Mouse (Mus musculus) R1 (cell line): ENCODE measurements around the gene Syvn1.

Experiments used
- DNase-seq: peaks from one replicate; pipeline ENCODE4 v3.0.0-alpha.2; 2018; ENCODE audit warnings: low read depth, low spot score

The Syvn1 gene

DNA sequence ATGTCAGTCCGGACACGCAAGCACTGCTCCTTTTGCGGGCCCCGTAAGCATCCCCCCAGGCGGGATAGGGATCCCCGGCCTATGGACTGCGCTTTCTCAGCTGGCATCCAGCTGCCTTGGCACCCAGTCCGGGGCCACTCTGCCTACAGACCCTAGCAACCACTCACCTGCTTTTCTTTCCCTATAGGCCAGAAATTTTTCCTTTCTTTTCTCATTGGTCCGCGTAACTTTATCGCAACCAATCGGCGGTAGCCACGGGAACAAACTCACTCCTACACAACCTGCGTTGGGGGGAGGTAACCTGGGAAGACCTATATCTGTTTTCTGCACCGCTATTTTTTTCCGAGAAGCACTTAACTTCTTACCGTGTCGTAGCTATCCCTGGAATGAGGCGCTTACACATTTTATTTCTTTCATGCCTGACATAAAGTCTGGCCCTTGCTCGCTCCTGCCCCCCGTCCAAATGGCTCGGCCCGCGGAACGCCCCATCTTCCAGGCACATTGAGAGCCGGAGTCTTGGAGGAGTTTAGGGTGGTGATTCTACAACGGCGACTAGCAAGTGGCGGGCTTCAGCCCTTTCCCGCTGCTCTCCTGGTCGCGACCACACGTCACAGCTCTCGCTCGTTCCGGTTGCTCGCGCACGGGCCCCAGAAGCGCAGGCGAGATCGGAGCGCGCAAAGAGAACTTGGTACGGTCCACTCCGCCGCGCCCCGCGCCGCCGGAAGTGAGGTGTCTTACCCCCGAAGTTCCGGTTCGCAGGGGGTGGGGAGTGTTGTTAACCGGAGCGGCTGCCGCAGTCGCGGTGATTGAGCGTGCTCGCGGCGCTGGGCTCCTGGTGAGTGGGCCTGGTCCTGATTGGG, at the start of gene Syvn1:
Gene Syvn1 (plus strand): TSS at position 283 of the 860 bp plus-strand sequence.
- peak; percentile 98 for DNase-seq

GRCm38 (mm10) chr19:5998180-5998579, 48.2 kb upstream of the Syvn1 start:
- DNase-seq: peak; percentile 55

GRCm38 (mm10) chr19:5999969-6000368, 46.4 kb upstream of the Syvn1 start:
- DNase-seq: no peak

DNA sequence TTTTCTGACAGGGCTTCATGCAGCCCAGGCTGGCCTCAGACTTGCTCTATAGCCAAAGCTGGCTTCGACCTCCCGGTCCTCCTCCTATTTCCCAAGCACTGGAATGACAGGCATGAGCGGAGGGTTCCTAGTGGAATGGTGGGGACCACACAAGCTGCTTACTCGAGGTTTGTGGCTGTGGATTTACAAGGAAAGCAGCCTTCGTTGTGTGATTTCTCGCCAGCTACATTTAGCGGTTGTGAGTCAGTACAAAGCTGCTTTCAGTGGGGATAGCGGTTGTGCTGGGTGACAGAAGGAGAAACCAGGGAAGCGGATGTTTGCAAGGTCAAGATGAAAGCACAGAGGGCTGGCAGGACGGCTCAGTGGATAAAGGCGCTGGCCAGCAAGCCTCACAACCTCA, 40.8 kb upstream of the Syvn1 start:
- DNase-seq: no peak

- DNase-seq: no peak
These were observed 39.4 kb upstream of the Syvn1 start for GRCm38 (mm10) chr19:6007013-6007412.

DNA sequence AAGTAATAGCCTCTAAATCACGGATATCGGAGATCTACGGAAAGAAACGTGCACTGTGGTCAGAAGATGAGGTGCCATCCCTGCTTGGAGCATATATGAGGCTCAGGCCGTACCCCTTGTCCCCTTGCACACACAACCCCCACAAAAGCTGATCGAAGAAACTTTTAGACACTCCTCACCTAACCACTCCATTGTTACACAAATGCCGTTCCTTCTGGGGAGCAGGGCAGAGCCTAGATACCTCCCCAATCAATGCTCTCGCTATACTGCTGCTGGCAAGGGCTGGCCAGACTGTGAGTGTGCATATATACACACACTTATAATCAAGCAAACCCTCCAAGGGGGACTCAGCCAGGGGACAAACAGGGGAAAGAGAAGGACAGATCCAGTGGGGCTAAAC, 37.2 kb upstream of the Syvn1 start:
- peak; percentile 73 for DNase-seq

DNA sequence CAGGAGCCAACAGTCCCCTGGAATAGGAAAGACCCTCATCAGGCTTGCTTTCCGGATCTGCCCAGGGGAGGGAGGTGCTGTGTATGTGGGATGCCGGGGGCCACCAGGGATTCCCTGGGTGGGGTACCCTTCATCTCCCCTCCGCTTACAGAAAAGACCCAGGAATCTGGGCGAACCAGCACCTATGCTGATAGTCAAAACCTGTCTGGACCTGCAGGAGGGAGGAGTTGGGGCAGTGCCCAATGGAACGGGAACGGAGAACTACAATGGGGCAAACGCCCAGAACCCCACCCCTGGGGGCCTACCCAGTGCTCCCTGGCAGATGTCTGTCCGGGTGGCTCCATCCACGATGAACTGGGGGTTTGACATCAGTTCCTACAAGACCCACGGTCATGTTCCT, 32.7 kb upstream of the Syvn1 start:
- DNase-seq: no peak

DNA sequence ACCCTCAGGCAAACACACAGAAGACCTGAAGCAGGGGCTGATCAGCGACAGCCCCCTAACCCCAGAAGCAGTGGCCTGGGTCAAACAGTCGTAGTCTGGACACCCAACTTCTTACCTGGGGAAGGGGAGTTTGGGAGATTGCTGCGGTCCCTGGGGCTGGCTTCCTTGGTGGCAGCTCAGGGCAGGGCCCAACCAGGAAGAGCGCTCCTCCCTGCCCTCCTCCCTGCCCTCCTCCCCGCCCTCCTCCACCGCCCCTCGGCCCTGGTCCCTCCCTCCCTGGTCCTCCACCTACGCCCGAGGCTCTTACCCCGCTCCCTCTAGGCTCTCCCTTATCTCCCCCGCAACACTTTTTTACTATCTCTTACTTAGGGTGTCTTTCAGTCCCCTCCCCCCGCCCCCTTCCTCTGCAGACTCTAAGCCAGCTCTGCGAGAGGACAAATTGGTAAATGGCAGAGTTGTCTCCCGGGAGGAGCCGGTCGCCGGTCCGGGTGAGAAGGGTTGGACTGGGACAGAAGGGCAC, 31.3 kb upstream of the Syvn1 start:
- peak; percentile 68 for DNase-seq

DNA sequence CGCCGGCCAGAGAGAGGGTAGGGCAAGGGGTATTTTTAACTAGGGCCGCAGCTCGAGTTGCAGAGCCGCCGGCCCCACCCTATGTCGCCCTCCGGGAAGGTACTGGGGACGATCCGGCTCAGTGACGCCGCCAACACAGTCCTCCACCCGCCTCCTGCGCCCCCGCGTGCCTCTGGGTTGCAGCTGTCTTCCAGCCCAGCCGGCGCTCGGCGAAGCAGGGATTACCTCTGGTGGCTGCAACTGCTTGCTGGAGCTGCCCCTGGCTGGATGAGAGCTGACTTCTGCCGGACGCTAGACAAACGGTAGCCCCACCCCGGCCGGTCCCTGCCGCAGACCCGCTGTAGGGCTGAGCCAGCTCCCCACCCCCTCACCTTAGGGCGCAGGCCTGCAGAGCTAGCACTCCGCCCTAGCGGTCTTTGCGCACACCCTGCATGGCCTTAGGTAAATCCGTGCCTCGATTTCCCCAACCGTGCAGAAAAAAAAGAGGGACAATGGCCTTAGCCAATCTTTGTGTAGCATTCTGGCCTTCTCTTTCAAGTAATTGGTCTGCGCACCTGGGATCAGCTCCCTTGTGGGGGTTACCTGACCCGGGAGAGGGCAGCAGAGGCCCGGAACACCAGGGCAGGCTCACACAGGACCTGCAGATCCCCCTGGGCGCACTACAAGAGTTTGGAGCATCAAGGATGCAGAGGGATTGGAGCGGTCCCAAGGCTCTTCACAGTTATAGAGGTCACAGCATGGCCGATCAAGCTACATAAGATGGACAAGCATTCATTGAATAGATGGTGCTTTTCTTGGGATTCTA, 30.7 kb upstream of the Syvn1 start, which contains the start of gene Capn1:
Gene Capn1 (minus strand): TSS at position 387 of the 805 bp plus-strand sequence.
- peak; percentile 77 for DNase-seq

DNA sequence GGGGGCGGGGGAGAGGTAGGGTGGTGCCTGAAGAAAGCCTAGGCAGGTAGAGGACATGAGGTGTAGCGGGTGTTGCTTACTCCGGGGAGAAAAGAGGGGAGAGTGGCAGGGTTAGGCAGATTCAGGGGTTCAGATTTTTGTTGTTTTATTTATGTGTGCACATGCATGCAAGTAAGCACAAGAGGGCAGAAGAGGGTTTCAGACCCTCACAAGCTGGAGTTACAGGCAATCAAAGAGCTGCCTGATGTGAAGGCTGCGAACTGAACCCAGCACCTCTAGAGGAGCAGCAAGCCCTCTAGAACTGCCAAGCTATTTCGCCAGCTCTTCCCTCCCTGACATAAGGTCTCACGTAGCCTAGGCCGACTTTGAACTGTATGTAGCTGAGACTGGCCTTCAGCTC, 29.8 kb upstream of the Syvn1 start:
- peak; percentile 51 for DNase-seq

DNA sequence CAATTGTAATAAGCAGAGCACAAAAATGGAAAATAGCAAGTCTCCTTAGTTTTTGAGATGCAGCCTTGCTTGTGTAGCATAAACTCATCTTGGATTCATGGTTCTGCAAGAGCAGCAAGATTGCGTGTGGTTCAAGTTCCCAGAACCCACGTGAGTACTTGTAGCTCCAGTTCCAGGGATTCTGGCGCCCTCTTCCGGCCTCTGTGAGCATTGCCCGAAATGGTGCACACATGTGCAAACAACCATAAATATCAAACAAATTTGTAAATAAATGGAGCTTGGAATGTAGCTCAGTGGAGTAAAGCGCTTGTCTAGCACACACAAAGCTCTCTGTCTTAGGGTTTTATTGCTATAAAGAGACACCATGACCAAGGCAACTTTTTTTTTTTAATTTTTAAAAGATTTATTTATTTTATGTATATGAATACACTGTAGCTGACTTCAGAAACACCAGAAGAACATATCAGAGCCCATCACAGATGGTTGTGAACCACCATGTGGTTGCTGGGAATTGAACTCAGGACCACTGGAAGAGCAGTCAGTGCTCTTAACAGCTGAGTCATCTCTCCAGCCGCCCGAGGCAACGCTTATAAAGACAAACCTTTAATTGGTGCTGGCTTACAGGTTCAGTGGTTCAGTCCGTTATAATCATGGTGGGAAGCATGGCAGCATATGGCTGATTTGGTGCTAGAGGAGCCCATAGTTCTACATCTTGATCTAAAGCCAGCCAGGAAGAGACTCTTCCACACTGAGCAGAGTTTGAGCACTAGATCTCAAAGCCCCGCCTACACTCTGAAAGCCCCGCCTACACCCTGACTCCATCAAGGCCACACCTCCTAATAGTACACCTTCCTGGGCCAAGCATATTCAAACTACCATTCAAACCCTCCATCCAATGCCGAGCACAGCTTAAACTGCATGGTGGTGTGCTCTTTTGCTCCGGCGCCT, 28.0 kb upstream of the Syvn1 start:
- peak; percentile 96 for DNase-seq

GRCm38 (mm10) chr19:6020276-6020675, 26.1 kb upstream of the Syvn1 start:
- DNase-seq: no peak

- DNase-seq: no peak
These were observed 23.3 kb upstream of the Syvn1 start for GRCm38 (mm10) chr19:6023059-6023458.

- DNase-seq: no peak
These were observed 22.4 kb upstream of the Syvn1 start for GRCm38 (mm10) chr19:6023930-6024329.

GRCm38 (mm10) chr19:6028991-6029390, 17.4 kb upstream of the Syvn1 start:
- DNase-seq: no peak

- peak; percentile 67 for DNase-seq
These were observed 16.9 kb upstream of the Syvn1 start for GRCm38 (mm10) chr19:6029426-6029825.

- no peak for DNase-seq
These were observed 15.7 kb upstream of the Syvn1 start for GRCm38 (mm10) chr19:6030520-6031280.

GRCm38 (mm10) chr19:6035966-6036585, 10.3 kb upstream of the Syvn1 start:
- DNase-seq: no peak

- DNase-seq: no peak
These were observed 8.7 kb upstream of the Syvn1 start for GRCm38 (mm10) chr19:6037695-6038094.

GRCm38 (mm10) chr19:6038326-6038725, 8.1 kb upstream of the Syvn1 start:
- no peak for DNase-seq
